Mouse (Mus musculus) induced T-regulatory cell, adult 2 months (primary cell): ENCODE results near the gene Nol4l.
"Not testable (repeated sequence)": the region's sequence is repeated elsewhere in the genome, so short reads cannot be mapped to it uniquely, and the experiment has no call there.

ENCODE experiments used
- DNase-seq: peaks from one replicate; pipeline ENCODE4 v3.0.0-alpha.2; 2012; ENCODE audit warnings: low read depth

The Nol4l gene

DNA sequence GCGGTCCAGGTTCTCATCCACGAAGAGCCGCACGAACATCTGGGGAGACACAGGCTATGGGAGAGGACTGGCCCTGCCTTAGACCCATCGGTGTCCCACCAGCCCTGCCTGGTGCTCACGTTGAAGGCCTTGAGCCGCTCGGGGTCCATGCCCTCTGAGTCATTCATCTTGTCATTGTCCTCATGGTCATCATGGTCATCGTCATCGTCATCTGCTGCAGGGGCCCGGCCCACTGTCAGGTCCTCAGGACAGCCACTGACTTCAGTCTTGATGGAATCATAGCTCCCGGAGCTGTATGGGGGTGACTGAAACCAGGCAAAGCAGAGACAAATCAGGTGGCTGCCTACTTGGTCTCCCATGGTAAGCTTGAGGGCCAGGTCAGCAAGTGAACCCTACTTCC is 111.9 kb downstream of the Nol4l start:
- no peak for DNase-seq

DNA sequence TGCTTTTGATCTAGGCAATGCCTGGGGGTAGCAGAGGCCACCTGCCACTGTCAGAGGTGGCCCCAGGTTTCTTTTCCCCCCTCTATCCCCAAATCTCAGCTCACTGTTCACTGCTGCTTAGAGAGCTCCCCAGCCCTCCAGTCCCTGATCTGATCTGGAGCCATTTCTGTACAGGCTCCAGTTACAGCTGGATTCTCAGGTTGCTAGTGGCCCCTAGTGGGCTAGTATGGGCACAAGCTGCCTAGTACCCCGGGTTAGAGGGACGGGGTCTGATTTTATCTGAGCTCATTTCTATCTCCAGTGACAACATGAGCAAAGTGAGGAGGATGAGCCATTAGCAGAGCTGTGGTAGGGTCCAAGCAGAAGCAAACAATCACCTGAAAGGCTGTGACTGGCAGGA is 115.2 kb downstream of the Nol4l start:
- DNase-seq = peak; percentile 69

DNA sequence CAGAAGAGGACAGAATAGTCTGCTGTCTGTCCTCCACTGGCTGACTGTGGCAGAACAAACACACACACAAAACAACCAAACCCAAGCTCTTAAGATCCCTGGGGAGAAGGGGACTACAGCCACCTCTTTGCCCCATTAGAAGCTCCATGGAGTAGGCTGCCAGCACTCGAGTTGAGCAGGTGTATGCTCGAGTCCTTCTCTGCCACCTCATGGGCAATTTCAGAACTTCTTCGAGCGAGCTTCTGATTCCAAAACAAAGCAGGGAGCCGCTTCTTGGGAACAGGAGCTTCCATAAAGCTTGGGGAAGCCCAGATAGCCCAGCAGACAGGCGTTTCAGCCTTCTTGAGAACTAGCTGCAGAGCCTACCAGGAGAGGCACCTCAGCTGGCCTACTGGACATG is 117.2 kb downstream of the Nol4l start:
- DNase-seq = no peak

DNA sequence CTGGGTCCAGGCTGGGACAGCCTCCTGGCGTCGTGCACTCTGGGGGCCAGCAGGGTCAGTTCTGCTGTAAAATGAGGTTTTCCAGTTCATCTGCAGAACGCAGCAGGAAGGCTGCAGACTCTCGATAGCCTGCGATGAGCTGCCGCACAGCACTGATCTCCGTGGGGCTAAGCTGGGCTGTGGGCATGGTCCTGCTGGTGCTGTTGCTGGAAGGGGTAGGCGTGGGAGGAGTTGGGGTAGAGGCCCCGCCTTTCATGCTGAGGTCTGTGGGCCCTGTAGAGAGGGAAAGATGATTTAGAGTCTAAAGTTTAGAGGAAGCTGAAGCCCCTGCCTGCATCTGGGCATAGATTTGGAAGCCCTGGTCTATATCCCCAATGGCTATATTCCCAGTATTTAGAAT is 118.2 kb downstream of the Nol4l start:
- no peak for DNase-seq

DNA sequence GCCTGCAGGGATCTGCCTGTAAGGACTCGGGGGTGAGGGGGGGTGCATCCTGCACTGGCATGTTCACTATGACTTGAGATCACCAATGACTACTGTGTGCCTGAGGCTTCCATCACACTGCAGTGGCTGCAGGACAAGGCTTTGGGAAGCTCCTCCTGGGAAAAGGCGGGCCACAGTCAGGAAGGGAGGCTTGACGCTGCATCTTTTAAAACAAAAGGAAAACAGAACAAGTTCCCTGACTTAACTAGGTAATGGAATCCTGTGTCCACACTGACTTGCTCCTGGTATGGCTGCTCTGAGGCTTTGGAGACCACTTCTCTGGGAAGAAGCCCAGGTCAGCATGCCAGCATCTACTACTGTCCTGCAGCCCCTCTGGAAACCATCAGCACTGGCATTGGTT is 120.8 kb downstream of the Nol4l start:
- no peak for DNase-seq

DNA sequence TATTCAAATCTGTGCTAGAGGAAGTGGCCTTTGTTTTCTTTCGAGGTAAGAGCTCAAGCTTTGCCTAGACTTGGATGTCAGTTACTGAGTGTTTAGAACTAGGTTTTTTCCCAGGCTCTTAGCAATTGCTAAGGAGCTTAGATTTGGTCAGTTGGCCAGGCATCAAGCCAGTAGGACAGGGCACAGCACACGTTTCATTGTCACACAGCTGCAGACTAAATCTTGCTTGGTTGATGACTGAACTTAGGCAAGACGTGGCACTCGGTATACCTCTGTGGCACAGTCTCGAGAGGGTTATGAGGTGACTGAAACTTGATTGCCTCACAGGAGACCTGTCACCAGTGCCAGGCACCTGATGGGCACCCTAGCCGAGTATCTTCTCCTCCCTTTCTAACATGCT is 122.9 kb downstream of the Nol4l start:
- no peak for DNase-seq

DNA sequence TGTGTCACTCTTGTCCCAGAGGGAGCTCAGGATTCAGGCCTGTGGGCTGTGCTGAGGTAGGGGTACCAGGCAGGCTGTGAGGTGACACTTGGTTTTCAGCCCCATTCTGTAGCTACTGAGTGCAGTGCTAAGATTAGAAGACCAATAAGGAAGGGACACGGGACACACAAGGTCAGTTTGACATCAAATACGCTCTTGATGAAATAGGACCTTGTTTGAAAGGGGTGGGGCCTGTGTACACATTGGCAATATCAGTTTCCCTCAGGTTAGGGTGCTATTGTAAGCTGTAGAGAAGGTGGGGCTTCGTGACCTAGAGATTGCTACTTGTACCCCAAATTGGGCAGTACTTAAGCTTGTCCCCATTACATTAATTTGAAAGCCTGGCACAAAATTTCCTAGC is 124.9 kb downstream of the Nol4l start:
- no peak for DNase-seq

DNA sequence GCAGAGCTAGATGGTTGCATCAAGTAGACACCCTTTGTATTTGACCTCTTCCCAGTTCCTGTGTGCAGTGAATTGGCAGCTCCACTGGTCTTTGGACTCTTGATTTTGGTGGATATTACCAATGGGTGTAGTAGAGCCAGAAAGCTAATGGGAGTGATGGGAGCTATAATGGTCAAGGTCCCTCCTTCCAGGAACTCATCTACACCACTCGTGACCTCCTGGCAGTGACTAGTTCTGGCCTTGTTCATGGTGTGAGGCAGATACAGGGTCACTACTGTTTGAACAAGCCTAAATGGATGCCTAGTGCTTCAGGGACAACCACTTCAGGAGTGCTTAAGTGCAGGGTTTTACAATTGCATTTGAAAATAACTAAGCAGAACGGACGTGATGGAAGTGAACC is 125.7 kb downstream of the Nol4l start:
- DNase-seq = no peak

DNA sequence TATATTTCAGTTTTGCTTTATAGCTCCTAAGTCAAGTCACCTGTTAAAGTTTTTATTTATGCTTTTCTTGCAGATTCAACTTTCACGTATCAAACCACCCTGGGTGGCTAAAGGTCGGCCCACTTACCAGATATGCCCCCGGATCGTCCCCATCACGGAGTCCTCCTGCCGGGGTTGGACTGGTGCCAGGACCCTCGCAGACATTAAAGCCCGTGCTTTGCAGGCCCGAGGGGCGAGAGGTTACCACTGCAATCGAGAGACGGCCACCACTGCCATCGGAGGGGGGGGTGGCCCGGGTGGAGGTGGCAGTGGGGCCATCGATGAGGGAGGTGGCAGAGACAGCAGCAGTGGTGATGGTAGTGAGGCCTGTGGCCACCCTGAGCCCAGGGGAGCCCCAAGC is 130.6 kb downstream of the Nol4l start:
- no peak for DNase-seq

DNA sequence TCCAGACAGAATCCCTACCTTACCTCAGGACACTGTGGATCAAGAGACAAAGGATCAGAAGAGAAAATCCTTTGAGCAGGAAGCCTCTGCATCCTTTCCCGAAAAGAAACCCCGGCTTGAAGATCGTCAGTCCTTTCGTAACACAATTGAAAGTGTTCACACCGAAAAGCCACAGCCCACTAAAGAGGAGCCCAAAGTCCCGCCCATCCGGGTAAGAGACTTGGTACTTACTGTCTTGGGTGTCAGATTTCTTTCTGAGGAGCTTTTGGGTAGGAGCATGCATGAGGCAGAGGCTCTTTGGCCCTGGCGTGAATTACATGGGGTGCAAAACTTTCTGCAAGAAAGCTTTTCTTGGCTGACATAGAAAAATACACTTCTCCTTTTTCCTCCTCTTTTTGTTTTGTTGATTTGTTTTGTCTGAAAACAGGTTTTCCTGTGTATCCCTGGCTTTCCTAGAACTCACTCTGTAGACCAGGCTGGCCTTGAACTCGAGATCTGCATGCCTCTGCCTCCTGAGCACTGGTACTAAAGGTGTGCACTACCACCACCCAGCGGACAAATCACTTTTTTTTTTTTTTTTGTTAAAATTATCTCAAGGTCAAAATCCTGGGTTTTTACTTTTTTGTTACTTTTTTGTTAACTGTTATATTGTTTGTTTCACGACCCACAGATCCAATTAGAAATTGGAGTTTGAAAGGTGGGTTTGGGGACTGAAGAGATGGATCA is 131.8 kb downstream of the Nol4l start:
- DNase-seq = no peak

DNA sequence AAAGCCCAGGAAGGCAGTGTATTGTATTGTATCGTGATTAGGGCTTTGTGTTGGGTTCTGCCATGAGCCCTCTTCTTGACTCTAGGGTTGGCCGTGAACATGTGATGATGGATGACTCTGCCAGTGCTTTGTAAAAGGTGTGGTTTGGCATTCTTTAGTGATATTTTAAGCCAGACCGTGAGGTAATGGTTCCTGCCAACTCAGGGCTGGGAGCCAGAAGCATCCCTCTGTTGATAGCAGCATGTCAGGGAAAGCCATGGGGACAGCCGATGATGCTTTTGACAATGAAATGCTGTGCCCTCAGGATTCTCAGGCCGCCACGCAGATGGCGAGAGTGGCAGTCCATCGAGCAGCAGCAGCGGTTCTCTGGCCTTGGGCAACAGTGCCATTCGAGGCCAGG is 136.7 kb downstream of the Nol4l start:
- DNase-seq = no peak

DNA sequence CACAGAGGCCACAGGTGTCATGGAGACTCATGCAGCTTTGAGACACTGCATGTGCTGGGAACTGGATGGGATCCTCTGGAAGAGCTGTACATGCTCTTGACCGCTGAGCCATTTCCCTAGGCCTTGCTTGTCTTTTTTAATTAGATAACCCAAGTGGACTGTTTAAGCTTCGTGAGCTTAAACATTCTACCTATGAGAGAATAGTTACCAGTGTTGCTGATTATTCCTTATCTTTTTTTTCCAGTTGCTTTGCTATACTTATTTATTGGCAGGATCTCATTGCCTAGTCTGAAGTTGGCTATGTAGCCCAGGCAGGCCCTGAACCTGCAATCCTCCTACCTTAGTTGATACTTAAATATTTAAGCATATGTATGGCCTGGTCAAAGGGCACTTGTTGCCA is 139.9 kb downstream of the Nol4l start:
- DNase-seq = no peak

DNA sequence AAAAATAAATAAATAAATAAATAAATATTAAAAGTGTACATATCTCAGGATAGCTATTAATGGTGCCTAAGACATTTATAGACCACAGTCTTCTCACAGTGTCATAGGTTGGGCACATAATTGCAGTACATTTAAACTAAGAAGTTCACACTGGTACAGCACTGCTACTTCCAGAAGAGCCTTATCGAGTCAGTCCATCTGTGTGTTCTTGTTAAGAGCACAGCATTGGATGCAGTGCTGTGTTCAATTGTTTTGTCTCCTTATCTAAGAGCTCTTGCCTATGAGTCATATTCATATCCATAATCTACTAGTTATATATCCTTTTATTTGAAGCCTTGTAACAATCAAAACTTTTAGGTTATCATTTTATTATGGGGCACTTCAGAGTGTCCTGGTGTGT is 149.3 kb downstream of the Nol4l start:
- no peak for DNase-seq

DNA sequence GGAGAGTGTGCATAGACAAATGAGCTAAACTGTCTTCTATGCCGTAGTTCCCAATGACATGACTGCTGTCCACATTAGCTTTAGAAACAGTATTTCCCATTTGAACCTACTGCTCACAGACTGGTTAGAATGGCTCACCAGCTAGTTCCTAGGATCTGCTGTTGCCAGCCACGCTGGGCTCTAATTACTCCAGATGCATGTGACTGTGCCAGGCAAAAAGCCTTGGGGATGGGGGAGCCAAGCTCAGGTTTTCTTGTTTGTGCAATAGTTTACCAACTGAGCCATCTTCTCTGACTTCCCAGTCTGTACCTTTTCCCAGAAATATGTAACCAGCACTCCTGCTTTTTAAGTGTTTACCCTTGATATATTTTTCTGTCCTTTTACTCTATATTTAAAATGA is 154.4 kb downstream of the Nol4l start:
- no peak for DNase-seq

DNA sequence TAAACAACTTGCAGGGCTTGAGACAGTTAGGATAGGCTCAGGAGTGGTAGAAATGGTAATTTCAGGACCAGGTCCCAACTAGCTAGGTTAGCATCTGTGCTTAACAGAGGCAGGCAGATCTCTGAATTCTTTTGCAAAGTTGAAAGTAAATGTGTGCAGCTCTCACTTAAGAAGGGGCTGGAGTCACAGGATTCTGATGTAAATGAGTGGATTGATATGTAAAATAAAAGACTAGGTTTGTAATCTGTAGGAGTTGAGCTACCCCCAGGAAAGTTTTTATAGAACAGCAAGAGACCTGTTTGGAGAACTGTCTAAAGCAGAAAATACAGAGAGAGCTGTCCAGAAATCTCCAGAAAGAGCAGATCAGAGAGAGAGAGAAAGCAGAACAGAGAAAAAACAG is 158.9 kb downstream of the Nol4l start:
- DNase-seq = no peak

DNA sequence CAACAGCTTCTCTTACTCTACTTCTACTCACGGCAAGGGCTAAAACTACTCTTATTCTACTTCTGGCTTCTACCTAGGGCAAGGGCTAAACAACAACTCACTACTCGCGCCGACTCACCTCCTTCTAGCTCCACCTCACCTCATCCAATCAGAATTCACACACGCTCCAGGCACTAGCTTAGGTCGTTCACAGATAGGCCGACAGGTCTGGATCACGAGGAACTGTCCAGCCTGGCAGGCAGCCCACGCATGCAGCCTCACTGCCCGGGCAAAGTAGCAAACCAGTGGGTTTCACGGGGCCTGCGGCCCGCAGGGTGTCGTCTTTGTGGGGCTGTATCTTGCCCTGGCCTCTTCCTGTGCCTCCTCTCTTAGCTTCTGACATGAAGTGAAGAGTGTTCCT is 165.2 kb downstream of the Nol4l start:
- DNase-seq = not testable (repeated sequence)

DNA sequence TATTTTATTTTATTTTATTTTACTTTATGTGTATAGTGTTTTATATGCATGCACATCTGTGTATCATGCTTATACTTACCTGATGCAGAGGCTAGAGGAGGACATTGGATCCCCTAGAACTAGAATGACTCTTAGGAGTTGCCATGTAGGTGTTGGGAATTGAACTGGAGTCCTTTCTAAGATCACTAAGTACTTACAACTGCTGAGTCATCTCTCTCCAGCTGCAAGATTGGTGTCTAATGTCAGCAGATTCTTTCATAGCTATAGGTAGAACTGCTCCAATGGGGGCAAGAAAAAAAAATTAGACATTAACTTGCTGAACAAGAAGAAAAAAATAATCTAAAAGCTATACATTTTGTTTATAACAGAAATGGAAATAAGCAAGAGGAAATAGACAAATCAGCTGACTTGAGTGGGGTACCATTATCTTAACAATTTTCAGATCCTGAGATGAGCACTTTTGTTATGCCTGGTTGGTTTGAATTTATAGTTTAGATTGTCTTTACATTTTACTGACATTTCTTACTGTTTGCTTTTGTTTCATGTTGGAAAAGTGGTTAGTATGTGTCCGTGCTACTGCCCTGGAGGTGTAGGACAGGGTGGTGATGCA is 168.6 kb downstream of the Nol4l start:
- no peak for DNase-seq
